Mouse (Mus musculus) ovary, postnatal 10 days (tissue): Measurements from ENCODE around the gene Casp7.
"Not testable (repeated sequence)": the region's sequence is repeated elsewhere in the genome, so short reads cannot be mapped to it uniquely, and the experiment has no call there.

ENCODE experiments used
- DNase-seq: peaks from one replicate; pipeline ENCODE4 v3.0.0; 2022; ENCODE audit warnings: low spot score

Gene Casp7

DNA sequence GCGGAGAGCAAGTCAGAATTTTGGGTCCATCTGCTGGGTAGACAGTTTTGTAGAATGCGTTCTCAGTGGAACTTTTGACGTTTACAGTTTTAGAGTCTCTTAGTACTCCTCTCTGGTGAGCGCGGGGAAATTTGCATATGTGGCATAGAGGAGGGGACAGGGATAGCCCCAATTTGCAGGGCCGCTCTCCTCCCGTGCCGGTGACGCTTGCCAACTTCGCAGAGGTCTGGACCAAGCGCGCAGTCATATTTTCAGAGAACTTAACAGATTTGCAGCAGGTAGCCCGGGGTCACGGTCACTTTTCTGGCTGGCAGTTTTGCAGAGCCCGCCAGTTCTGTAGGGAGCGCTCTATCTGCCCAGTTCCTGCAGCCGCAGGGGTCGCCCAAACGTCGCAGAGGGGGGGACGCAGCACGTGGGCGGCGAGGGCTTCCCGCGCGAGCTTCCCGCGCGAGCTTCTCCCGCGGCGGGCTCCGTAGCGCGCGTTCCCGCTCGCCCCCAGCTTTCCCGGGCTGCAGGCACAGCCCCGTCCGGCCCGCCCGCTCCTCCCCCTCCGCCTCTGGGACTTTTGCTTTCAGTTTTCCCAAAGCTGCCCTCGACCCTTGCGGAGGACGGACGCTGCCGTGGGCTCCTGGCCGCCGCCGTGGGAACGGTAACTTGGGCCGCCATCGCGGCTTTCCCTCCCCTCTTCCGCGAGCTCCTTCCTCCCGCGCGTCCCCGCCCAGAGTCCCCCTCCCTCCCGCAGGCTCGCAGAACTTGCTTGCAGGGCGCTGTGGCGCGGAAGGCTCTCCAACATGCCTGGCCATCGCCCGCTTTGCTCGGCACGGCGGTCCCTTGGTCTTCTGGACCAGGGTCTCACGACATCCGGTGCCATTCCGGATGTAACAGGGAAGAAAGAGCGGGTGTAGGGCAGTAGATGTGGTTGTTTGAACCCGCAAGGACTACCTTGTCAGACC is at the start of gene Casp7:
Gene Casp7 (plus strand): TSS at position 461 of the 953 bp plus-strand sequence.
- peak; percentile 33 for DNase-seq

DNA sequence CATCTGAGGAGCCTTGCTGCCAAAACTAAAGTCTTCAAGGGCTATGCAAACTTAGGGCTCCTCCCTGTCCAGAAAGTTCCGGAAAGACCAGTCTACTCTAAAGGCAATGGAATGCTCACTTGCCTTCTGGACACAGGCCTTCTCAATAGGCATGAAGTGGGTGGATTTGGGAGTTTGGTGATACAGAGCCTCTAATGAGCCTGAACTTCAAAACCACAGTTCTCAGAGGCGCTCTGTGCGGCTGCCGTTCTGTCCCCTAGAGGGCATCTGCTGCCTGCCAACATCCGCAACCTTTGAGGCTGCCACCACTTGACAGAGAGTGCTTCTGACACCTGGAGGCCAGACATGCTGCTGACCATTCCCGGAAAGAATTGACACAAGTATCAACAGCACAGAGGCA is 47.6 kb upstream of the Casp7 start:
- no peak for DNase-seq

DNA sequence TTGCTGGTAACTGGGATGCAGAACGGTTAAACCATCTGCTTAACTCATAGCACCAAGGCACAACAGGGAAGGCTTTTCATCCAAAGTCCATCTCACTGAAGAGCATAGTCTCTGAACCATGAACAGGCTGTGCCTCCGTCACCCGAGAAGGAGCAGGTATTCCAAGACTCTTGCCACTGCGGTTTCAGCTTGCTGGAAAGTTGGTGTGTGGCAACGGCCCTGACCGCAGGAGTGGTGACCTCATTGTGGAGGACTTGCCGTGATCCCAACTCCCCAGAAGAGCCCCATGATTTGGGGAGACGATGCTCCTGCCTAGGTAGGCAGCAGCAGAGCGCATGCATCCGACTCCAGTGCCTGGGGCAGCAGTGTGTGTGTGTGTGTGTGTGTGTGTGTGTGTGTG is 43.2 kb upstream of the Casp7 start:
- DNase-seq, result no peak

DNA sequence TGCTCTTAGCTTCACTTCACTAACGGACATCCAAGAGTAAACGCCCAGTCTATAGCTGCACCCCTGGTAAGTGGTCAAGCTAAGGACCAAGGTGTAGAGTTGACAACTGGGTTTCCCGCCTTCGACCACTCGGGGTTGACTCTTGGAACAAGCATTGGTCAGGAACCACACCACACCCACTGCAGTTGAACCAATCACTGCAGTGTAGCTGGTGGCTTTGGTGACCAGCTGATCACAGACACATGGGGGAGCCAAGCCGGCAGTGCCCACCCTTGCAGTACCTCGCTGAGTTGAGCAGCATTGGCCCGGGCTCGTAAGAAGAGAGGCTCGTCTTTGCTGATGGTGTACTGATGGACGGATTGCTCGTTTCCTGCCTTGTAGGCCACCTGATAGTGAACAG is 41.7 kb upstream of the Casp7 start:
- DNase-seq, result no peak

DNA sequence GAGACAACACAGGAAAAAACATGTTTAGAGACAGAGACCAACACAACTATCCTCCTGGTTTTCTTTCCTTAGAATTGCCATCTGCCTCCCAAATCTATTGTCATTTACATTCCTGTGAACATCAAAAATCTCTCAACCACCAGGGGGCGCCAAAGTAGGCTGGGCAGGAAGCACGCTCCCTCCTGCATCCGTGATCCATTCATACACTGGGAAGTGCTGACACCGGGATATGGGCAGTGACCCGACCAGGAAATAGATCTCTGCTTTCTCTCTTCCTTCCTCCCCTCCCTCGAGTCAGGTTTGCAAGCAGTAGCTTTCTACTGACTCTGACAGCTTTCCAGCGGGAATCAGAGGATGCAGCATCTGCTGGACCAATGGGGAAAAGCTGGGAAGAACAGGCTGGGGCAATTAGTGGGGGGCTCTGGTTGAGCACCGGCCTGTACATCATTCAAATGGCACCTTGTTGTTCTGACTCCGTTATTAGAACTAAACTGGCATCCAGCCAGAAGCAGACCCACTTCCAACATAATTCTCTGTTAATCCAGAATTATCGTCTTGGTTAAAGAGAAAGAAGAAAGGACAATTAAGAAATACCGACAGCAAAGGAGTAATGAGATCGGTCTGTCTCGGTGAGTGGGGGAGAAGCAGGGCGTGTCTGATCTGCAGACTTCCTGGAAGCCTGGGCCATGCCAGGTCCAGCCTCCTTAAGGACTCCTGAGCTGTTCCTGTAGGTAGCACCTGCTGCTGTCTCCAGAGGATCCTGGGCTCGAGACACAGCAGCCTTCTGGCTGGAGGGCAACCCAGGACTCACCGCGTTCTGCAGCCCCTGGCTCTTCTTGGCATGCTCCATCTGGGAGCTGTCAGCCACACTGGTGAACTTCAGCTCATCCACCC is 40.2 kb upstream of the Casp7 start:
- DNase-seq, result peak; percentile 28

DNA sequence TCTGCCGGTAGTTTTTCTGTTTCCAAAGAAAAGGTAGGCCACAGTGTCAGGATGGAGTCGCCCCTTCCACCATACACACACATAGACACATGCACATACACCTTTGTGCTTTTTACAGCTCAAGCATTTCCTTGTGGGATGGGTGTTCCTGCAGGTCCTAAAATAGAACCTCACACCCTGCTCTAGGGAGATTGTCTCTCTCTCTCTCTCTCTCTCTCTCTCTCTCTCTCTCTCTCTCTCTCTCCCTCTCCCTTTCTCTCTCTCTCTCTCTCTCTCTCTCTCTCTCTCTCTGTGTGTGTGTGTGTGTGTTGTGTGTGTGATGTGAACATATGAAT is 39.6 kb upstream of the Casp7 start:
- DNase-seq, result not testable (repeated sequence)

DNA sequence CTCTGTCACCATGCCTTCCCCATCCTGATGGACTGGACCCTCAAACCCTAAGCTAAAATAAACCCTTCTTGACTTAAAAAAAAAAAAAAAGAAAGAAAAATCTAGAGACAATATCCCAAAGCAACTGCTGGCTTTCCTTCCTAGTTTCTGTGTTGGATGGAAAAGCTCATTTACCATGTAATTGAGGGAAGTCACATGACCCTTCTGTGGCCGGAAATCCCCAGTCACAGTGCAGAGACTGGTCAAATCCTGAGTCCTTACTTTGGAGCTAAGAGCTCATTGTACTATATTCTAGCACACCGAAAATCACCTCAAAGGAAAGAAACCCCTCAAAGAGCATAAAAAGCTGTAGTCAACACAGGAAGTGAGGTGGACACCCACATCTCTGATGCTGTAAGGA is 38.0 kb upstream of the Casp7 start:
- no peak for DNase-seq

DNA sequence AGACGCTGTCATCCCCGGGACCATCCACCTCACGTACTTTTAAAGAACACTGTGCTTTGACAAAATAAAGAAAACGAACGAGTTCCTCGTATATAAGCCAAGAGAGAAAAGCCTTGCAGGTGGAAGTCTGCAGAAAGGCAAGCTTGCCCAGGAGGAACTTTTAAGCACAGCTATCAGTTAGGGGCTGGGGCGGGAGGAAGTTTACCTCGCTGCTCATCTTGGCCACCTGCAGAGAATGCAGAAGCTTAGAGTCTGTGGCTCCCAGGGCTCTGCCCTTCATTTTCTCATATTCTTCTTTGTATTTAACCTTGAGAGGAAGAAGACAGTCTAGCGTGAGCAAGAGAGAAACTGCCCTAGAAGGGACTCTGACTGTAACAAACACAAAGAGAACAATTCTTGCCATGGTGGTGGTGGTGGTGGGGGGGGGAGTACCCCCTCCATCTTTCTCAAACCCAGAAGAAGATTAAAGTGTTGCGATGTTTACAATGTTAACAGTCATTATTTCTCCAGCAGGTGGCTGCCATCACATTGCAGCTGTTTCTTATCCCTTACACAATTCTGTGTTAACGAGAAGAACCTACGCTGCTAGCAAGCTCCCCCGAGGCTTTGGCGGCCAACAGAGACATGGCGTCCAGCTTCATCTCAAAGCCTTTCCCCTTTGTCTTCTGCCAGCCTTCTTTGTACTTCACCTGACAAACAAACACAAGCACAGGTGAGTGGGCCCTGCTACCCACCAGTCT is 33.0 kb upstream of the Casp7 start:
- no peak for DNase-seq

DNA sequence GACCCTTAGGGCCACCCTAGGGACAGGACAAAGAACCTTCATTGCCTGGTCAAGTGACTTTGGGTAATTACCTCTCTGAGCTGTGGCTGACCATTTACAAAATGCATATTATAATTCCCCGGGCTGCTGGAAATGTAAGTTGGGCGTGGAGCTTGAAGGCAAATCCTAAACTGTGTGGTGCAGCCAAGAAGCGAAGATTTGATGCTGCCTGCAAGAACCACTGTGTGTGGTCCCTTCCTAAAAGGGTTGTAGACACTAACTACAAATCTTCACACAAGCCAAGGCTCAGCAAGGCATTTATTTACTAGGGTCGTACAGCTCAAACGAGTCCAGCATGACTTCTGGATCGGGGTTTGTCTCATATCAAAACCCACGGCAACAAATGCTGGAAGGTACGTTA is 32.4 kb upstream of the Casp7 start:
- DNase-seq, result no peak

DNA sequence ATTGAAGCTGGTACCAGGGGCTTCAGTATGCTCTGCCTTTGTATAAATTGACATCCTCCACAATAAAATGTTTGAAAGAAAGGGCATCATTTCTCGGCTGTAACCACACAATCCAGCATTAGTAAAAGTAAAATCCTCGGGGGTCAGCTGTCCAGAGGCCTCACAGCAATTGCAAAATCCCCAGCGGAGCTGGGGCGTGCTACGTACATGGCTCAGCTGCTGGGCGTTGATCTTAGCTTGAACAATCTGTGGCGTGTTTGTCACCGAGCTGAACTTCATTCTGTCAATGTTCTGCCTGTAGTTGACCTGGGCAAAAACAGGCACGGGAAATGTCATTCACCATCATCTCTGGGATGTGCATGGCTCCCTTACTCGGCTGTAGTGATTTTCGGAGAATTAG is 30.8 kb upstream of the Casp7 start:
- no peak for DNase-seq

DNA sequence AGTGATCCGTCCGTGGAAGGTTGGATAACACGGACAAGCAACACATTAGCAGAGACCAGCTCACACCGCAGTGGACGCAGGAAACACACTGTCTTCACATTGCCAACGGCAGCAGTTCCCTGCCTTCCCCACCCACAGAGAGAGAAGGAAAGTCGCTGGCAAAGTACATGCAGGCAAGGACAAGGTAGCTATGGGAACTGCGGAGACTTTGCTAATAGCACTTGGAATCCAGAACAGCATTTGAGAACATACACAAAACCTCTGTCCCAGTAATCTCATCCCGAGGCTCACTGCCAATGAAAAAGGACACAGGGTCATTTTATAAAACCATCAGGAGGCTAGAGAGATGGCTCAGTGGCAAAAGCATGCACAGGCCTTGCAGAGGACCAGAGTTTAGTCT is 30.3 kb upstream of the Casp7 start:
- DNase-seq, result no peak

DNA sequence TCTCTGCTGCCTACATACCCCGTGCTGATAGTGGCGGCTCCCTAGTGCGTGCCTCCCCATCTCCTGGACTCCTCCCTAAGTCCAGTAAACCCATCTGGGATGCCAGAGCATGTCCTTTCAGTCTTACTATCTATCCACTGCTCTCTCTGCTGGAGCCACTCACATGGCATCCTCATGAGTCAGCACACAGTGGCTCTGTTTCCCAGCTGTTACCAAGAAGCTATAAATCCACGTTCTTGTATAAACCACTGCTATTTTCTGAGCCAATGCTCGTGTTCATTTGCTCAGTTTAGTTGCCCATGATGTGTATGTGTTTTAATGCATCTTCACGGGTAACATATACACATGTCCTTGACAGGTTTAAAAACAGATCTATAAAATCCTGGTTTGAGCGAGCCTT is 29.2 kb upstream of the Casp7 start:
- DNase-seq, result no peak

DNA sequence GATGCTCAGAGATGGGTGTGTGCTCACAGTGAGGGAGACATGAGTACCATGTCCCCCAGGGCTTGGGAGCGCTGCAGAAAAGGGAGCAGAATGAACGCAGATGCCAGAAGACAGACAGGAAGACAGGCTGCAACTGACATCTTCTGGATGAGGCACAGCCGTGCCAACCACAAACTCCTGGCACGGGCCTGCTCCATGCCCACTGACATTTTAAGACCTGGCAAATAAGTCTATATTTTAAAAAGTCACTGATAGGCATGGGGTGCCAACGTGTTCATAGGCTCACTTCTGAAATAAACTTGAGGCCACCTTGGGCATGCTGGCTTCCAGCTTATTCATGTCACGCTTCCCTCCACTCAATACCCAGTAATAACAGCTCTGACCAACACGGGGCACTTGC is 28.0 kb upstream of the Casp7 start:
- DNase-seq, result no peak

DNA sequence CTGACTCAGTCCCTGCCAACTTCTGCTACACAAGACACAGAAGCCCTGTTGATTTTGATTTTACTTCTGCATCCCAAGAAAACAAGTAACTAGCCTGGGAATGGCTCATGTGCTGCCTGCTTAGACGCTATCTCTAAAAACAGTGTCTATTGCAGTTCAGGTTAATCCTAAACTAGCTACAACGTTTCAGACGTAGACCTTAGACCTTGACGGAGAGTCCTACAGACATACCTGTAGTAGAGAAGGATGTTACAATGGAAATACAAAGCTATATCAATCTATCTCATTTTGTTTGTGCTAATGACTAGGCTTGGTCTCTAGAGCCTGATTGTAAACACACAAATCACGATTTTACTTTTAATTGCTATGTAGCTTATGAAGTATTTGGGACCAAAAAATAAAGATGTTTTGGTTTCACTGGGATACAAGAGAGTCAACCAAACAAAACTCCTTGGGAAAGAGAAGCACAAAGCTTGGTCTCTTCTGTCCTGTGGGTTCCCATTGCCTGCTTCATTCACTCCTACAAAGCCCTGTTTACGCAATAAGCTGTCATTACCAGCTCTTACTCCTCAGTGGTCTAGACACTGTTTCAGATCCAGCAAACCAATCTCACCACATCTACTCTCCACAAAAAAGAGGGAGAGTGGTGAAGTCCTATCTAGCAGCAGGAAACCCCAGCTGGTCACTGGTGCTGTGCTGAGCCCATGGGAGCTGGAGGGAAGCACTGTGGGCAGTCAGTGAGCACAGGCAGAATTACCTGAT is 26.4 kb upstream of the Casp7 start:
- no peak for DNase-seq

DNA sequence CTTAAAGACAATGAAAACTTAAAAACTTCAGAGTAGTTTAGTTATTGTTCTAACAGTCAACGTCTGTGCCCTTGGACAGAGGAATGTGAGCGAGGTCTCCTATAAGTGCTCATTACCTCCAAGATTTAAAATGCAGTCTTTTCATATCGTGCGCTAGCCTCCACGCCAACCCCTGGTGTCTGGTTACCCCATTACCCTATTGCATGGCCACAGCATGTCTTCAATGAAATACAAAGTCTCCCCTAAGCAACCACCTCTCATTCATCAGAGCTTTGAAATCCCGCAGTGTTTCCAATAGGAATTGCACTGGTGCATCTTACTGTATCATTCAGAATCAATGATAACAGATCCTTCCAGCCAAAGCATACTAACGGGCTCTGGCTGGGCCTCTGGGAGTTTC is 24.7 kb upstream of the Casp7 start:
- no peak for DNase-seq

DNA sequence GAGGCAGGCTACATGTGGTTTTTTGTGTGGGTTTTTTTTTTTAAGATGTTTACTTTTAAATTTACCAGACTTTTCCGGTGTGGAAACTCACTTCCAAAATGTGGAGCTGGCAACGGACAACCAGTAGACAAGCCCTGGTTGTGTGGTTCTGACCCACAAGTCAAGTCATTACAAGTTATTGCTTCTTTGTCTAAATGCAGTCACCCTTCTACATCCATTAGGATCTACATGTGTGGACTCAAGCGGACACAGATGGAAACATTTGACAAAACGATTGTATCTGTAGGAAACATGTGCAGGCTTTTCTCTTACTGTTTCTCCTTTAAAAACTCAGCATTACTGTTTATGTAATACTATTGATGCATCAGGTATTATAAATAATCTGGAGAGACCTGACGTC is 23.7 kb upstream of the Casp7 start:
- DNase-seq, result no peak

DNA sequence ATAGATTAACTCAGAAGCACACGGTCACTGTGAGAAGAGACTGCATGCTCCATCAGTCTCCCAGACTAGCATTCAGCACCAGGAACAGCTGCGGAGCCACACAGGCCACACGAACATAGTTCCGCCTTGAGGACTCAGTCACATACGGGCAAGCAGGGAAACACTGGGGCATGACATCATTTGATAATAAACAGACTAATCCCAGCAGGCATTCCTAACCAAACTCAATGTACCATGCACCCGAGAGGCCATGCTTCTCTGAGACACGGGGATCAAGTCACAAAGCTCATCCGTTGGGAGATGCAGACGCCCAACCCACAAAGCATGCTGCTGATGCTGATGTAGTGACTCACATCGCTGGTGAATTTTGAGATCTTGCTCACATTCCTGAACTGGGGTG is 22.9 kb upstream of the Casp7 start:
- DNase-seq, result no peak

DNA sequence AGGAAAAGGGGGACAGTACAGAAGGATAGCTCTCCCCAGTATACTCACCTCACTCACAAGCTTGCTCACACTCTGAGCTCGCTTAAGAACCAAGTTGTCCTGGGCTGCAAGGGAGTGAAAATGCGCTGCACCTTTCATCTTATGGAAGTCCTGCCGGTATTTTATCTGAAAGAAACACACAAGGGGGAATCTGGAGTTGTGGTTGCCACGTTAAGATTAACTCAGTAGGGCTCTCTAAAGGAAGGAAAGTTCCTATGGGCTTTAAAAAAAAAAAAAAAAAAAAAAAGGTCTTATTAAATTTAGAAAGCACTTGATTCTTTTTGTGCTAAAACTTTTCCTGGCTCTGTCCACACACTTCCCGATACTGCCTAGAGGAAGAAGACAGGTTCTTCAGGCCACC is 18.9 kb upstream of the Casp7 start:
- DNase-seq, result no peak

DNA sequence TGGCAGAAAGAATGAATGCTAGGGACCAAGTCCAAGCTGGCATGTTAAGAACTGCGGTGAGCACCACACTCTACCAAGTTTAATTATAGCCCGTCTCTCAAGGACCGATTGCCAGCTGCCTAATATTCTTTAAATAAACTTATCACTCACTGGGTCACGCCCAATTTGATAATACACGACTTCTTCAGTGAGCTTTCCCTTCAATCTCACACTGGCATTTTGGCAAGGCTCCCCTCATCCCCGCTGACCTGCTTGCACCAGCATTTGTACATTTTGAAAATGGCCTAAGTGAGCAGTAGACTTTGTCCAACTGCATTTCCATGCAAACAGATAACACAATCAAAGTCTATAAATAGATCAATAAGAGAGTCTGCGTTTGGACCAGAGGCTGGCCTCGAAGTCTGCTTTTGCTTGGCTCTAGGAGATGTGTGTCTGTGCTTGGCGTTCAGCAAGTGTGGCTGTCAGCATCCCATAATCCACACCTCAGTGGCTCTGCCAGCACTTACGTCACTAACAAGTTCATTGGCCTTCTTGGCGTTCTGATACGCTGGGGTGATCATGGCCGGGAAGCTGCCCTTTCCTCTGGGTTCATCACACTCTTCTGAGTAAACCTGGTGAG is 18.3 kb upstream of the Casp7 start:
- no peak for DNase-seq

DNA sequence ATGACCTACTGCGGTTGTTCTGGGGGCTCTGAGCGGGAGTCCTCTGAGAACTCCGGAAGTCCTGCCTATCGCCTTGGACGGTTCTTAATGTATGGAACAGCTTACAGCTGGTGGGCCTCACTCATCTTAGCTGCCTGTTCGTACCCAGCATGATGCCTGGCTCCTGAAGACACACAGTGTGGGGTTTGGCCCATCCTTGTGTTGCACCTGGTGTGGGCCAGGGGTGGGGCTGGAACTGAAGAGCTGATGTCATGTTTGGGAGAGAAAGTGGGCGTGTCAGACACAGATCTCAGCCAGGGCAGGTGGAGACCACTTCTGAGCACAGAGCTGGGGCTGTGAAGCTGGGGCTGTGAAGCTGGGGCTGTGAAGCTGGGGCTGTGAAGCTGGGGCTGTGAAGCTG is 16.6 kb upstream of the Casp7 start:
- DNase-seq, result no peak

DNA sequence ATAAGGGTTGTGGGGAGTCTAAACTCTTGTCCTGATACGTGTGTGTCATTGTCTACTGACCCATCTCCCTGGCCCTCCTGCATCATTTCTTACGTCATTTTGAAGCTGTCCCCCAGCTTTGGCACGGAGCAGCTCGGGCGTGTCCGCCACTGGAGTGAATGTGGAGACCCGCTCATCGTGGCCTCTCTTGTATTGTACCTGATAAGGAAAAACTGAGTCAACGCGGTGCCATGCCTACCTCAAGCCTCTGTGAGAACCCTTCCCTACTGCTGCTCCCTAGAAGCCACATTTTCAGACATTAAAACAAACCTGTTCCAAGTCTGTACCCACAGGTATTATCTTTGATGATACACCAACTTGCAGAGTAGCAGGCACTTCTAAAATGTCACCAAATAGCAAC is 15.5 kb upstream of the Casp7 start:
- DNase-seq, result no peak
